Mouse (Mus musculus) heart, adult 2 months (tissue): ENCODE measurements around the gene Spsb2. TPM values are rescaled to one million over a fixed set of nuclear protein-coding genes. Genes with fewer than 3 reads are reported as not detected.
"Not testable (repeated sequence)": the region's sequence is repeated elsewhere in the genome, so short reads cannot be mapped to it uniquely, and the experiment has no call there.

Experiments used
- DNase-seq, 2 experiments: peaks; one replicate each; pipeline ENCODE4 v3.0.0; 2021
- H3K27ac ChIP-seq: fragments of 200-600 bp; 2 replicates; pipeline ENCODE4 v1.8.1; 2022
- H3K27me3 ChIP-seq: fragments of 200-500 bp; 2 replicates; pipeline ENCODE4 v1.6.1; 2012; ENCODE audit warnings: mild to moderate bottlenecking, low read length, inconsistent platforms, mixed read lengths; ENCODE audit not compliant: control insufficient read depth, insufficient read depth
- H3K36me3 ChIP-seq: fragments of 200-500 bp; 2 replicates; pipeline ENCODE4 v1.6.1; 2012; ENCODE audit warnings: low read length, inconsistent platforms; ENCODE audit not compliant: control insufficient read depth, insufficient read depth
- H3K4me1 ChIP-seq: fragments of 200-500 bp; 2 replicates; pipeline ENCODE4 v1.6.1; 2011; ENCODE audit warnings: low read length; ENCODE audit not compliant: control insufficient read depth, insufficient read depth
- H3K4me3 ChIP-seq: fragments of 200-600 bp; 2 replicates; pipeline ENCODE4 v1.8.1; 2022
- H3K79me2 ChIP-seq: fragments of 200-500 bp; replicated peaks from 2 replicates; pipeline ENCODE4 v1.6.1; 2012; ENCODE audit warnings: mild to moderate bottlenecking, inconsistent platforms, low read length, moderate library complexity, mixed read lengths; ENCODE audit not compliant: control insufficient read depth, insufficient read depth
- H3K9ac ChIP-seq: fragments of 200-500 bp; 2 replicates; pipeline ENCODE4 v1.6.1; 2012; ENCODE audit warnings: low read depth, mild to moderate bottlenecking, control low read depth, inconsistent platforms, low read length, mixed read lengths
- CTCF ChIP-seq: fragments of 200-600 bp; IDR thresholded peaks from 2 replicates; pipeline ENCODE4 v1.8.1; 2022; ENCODE audit warnings: antibody characterized with exemption, mild to moderate bottlenecking, moderate library complexity
- EP300 ChIP-seq: fragments of 200-500 bp; IDR thresholded peaks from 2 replicates; pipeline ENCODE4 v1.6.1; 2011; ENCODE audit warnings: low read depth, low read length, control low read depth; ENCODE audit not compliant: insufficient read depth
- POLR2A ChIP-seq: fragments of 200-500 bp; IDR thresholded peaks from 2 replicates; pipeline ENCODE4 v1.6.1; 2011; ENCODE audit warnings: mild to moderate bottlenecking, low read depth, low read length, control low read depth; ENCODE audit not compliant: insufficient read depth
- WGBS: fragments of 180-500 bp; shearing (Covaris S2); methylation state at CpG from one replicate; pipeline ENCODE4 v1.1.7; 2018; 5-methylcytosine and 5-hydroxymethylcytosine counted together
- intact Hi-C: fragments of 180-260 bp; cut with DNase I; formaldehyde crosslinking; loops from one replicate; pipeline ENCODE4 v1.15.1; 2025
- polyA plus RNA-seq: library from polyadenylated mRNA; depleted of rRNA; stranded (reverse); fragments of >200 nt; gene quantifications from 2 replicates; pipeline ENCODE4 v1.2.3, GENCODE M21; 2012
- total RNA-seq, 2 experiments: library from RNA; stranded (reverse); gene quantifications; 2 replicates each; pipeline ENCODE4 v1.2.3; 2021

Gene Spsb2
- total and polyA plus RNA-seq, 3 experiments = 3.2 to 4.4 (median 3.2) TPM

DNA sequence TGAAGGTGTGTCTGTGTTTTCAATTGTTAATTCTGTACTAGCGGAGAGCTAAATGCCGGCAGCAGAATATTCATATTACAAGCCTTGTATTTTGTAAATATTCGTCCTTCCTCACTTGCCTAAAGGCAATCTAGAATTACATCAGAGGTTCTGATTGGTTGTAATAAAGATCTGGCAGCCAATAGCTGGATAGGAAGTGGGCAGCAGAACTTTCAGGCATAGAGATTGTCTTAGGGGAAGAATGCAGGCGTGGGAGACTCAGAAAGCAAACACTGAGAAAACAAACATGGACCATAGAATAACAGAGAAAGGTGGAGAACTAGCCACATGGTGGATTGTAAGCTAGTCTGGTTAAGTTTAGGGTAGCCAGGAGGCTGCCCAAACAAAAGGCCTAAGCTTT lies 18.3 kb upstream of the Spsb2 start:
- intact Hi-C loops = no loop called here
- Histone ChIP-seq H3K36me3 (no peaks in the 10 kb centered on the region), H3K79me2 (no peaks in the 10 kb centered on the region), H3K27me3 (no peaks in the 10 kb centered on the region), H3K27ac (no peak overlapping the region), H3K4me1 (no peaks in the 10 kb centered on the region), H3K9ac (no peak overlapping the region), H3K4me3 (no peak overlapping the region)
- TF ChIP-seq CTCF (no peak), EP300 (no peak), POLR2A (no peak)
- 59% methylated on average over 4 of the region's 4 CpGs for WGBS
- DNase-seq = no peak

DNA sequence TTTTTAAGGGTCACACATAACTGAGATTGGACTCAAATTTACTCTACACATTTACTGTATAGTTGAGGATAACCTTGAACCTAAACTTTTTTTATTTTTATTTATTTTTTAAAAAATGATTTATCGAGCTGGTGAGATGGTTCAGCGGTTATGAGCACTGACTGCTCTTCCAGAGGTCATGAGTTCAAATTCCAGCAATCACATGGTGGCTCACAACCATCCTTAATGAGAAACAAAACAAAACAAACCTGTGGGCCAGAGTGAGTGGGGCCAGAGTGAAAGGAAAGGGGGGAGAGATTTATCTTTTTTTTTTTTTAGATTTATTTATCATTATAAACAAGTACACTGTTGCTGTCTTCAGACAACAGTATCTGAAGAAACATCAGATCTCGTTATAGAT lies 16.6 kb upstream of the Spsb2 start:
- intact Hi-C loops = no loop called here
- TF ChIP-seq POLR2A = no peak
- no peak for TF ChIP-seq CTCF
- no peak for TF ChIP-seq EP300
- H3K9ac ChIP-seq = no peak overlapping the region
- DNase-seq = no peak
- no peaks in the 10 kb centered on the region for H3K79me2 ChIP-seq
- H3K4me1 ChIP-seq = no peaks in the 10 kb centered on the region
- H3K36me3 ChIP-seq = no peaks in the 10 kb centered on the region
- no peak overlapping the region for H3K27ac ChIP-seq
- no peaks in the 10 kb centered on the region for H3K27me3 ChIP-seq
- no peak overlapping the region for H3K4me3 ChIP-seq
- WGBS = 85% methylated on average over 3 of the region's 3 CpGs

- intact Hi-C loops = no loop called here
- no peaks in the 10 kb centered on the region for H3K4me1 ChIP-seq
- 86% methylated on average over 4 of the region's 4 CpGs for WGBS
- no peak for DNase-seq
- H3K79me2 ChIP-seq = no peaks in the 10 kb centered on the region
- no peaks in the 10 kb centered on the region for H3K36me3 ChIP-seq
- H3K27me3 ChIP-seq = no peaks in the 10 kb centered on the region
- H3K4me3 ChIP-seq = no peak overlapping the region
- H3K27ac ChIP-seq = no peak overlapping the region
- TF ChIP-seq POLR2A = no peak
- TF ChIP-seq EP300 = no peak
- TF ChIP-seq CTCF = no peak
- H3K9ac ChIP-seq = no peak overlapping the region
Observed at GRCm38 (mm10) chr6:124795781-124796180, 12.7 kb upstream of the Spsb2 start.

- H3K9ac ChIP-seq = no peak overlapping the region
- no peaks in the 10 kb centered on the region for H3K4me1 ChIP-seq
- TF ChIP-seq POLR2A (no peak), EP300 (no peak), CTCF (no peak)
- H3K27ac ChIP-seq = no peak overlapping the region
- no peaks in the 10 kb centered on the region for H3K79me2 ChIP-seq
- no peak for DNase-seq
- H3K27me3 ChIP-seq = no peaks in the 10 kb centered on the region
- H3K36me3 ChIP-seq = no peaks in the 10 kb centered on the region
- intact Hi-C loops = no loop called here
- no peak overlapping the region for H3K4me3 ChIP-seq
- 75% methylated on average over 2 of the region's 2 CpGs for WGBS
Observed at GRCm38 (mm10) chr6:124796200-124796599, 12.3 kb upstream of the Spsb2 start.

GRCm38 (mm10) chr6:124802400-124802799 lies 6.1 kb upstream of the Spsb2 start:
- H3K27me3 ChIP-seq, DNase-seq, H3K36me3 ChIP-seq, intact Hi-C loops, H3K4me1 ChIP-seq, H3K27ac ChIP-seq, H3K4me3 ChIP-seq, H3K79me2 ChIP-seq, H3K9ac ChIP-seq: not testable (repeated sequence)
- WGBS = 24% methylated on average over 6 of the region's 9 CpGs

GRCm38 (mm10) chr6:124803061-124803460 lies 5.4 kb upstream of the Spsb2 start:
- intact Hi-C loops = no loop called here
- Histone ChIP-seq H3K27ac (no peak overlapping the region), H3K9ac (no peak overlapping the region), H3K4me3 (no peak overlapping the region), H3K27me3 (no peaks in the 10 kb centered on the region), H3K4me1 (peaks cover 5% of the 10 kb centered on the region), H3K79me2 (no peaks in the 10 kb centered on the region), H3K36me3 (no peaks in the 10 kb centered on the region)
- WGBS = 80% methylated on average over 3 of the region's 3 CpGs
- TF ChIP-seq CTCF (no peak), POLR2A (no peak), EP300 (no peak)
- DNase-seq = no peak

DNA sequence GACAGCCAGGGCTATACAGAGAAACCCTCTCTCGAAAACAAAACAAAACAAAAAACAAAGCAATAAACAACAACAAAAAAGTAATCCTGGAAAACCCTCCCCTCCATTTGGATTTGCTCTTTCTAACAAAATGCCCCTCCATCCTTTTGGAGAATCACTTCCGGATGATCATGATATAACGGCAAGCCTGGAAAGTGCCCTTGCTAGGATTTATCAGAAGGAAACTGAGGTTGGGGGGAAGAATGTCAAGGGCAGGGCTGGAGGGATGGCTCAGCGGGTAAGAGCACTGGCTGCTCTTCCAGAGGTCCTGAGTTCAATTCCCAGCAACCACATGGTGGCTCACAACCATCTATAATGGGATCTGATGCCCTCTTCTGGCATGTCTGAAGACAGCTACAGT lies 4.8 kb upstream of the Spsb2 start:
- H3K27ac ChIP-seq, H3K27me3 ChIP-seq, H3K4me1 ChIP-seq, H3K9ac ChIP-seq, H3K79me2 ChIP-seq, H3K36me3 ChIP-seq, H3K4me3 ChIP-seq, DNase-seq, intact Hi-C loops: not testable (repeated sequence)
- WGBS = 96% methylated on average over 4 of the region's 4 CpGs
